Mouse (Mus musculus): ENCODE data around the gene Pak1ip1. TPM values are rescaled to one million over a fixed set of nuclear protein-coding genes. Genes with fewer than 3 reads are reported as not detected.

Gene Pak1ip1
- total RNA-seq, 2 experiments from 2014 or later: 31.6 to 32.6 TPM

DNA sequence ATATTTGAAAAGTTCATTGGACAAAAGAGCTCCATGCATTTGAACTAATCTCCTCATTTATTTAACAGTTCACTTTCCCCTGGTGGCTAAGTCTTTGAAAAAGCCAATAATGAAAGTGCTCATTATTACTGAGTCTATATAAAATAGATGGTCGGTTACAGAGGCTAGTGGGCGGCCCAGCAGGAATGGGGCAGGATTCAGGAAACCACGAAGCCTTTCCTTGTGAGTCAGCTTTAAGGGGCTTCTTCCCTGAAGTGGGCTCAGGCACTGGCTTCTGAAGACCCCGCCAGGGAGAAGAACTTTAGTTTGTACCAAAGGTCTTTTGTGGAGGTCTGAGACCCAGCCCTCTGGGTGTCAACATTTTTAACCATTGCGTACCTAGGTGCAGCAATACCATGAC is 51.1 kb downstream of the Pak1ip1 start:
- intact Hi-C loops (cut with DNase I): no loop called here
- no peak for DNase-seq (ENCODE audit: extremely low spot score in 1 of 2, low spot score in 2 of 2)

Other genes starting within 250 kb of the Pak1ip1 start
- 10 to 100 TPM in 1 of 2 experiments, 1 to 10 TPM in 1; 8.9 to 11.8 TPM for gene Gcnt2, start 141.3 kb upstream of the Pak1ip1 start, total RNA-seq (2021)
- gene Tmem14c, start 15.3 kb downstream of the Pak1ip1 start, total RNA-seq (2021): 10 to 100 TPM; 65.1 to 67.8 TPM
- gene Mak, start 78.7 kb downstream of the Pak1ip1 start, total RNA-seq (2021): 1 to 10 TPM; 1.2 to 2.1 TPM
- not detected for gene Gcm2, start 110.0 kb downstream of the Pak1ip1 start, total RNA-seq (2021)
- under 1 TPM in 1 of 2 experiments, not detected in 1; 0.49 TPM for gene Sycp2l, start 113.3 kb downstream of the Pak1ip1 start, total RNA-seq (2021)
- 10 to 100 TPM; 39.2 to 39.6 TPM for gene Elovl2, start 219.4 kb downstream of the Pak1ip1 start, total RNA-seq (2021)
- 100 to 1,000 TPM; 157 to 163 TPM for gene Smim13, start 248.8 kb downstream of the Pak1ip1 start, total RNA-seq (2021)